Mouse (Mus musculus): Measurements from ENCODE around the gene Ttll5. TPM values are rescaled to one million over a fixed set of nuclear protein-coding genes. Genes with fewer than 3 reads are reported as not detected.

The Ttll5 gene
- total RNA-seq, 2 experiments from 2014 or later, result 14.2 to 15.3 TPM

DNA sequence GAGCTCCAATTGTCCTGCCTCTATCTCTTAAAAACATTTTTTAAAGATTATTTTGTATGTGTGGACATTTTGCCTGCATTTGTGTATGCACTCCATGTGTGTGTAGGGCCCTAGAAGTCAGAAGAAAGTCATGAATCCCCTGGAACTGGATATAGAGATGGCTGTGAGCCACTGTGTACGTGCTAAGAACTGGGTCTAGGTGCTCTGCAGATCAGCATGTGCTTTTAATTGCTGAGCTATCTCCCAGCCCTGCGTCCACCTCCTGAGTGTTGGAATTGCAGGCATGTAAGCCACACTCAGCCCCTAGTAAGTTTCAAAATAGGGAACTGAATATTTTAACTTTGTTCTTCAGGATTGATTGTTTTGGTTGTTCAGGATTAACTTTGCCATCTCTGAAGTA lies 10.1 kb downstream of the Ttll5 start:
- intact Hi-C loops (cut with DNase I), result no loop called here
- no peak for DNase-seq

- no peak for DNase-seq
- intact Hi-C loops (cut with DNase I), result no loop called here
Observed at GRCm38 (mm10) chr12:85837765-85838164, 13.3 kb downstream of the Ttll5 start.

- intact Hi-C loops (cut with DNase I), result no loop called here
- no peak for DNase-seq
Observed at GRCm38 (mm10) chr12:85839371-85840000, 15.0 kb downstream of the Ttll5 start.

DNA sequence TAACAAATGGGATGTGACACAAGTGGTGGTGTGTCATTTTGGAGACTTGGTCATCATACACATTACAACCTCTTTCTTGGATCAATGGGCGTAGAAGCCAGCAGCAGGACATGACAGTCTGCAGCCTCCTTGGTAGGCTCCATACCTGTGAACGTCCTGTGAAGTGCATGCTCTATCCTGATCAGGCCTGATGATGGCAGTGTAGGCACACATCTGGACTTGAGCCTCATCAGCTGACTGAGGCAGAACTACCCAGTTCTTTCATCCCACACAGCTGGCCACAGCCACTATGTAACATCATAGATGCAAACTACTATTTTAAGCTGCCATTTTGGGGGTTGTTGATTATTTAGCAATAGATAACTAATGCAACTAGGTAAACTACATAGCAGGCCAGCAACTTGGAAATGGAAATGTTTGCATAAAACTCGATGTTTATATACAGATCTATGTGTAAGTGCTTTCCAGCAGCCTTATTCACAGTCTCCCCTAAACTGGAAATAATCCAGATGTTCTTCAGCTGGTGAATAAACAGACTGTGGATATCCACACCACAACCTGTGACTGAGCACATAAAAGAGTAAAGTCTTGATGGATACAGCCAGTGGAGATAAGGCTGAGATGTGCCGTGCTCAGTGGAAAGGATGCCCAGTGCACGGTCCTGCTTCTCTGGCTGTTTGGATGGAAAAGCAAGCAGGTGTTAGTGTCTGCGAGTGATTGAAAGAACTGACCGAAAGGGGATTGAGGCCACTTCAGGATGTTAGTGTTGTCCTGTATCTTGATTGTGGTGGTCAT lies 23.9 kb downstream of the Ttll5 start:
- DNase-seq, result peak; percentile 55 to 61
- intact Hi-C loops (cut with DNase I), result loop anchor here (5.0 kb wide), 1 partner anchor 229 kb away; the partner anchor contains the start of gene Tgfb3

GRCm38 (mm10) chr12:85850661-85851060 lies 26.2 kb downstream of the Ttll5 start:
- no peak for DNase-seq
- intact Hi-C loops (cut with DNase I), result no loop called here

GRCm38 (mm10) chr12:85853836-85854235 lies 29.4 kb downstream of the Ttll5 start:
- no peak for DNase-seq
- intact Hi-C loops (cut with DNase I), result no loop called here

- DNase-seq, result no peak
- intact Hi-C loops (cut with DNase I), result no loop called here
Observed at GRCm38 (mm10) chr12:85854271-85854670, 29.8 kb downstream of the Ttll5 start.

GRCm38 (mm10) chr12:85857300-85857699 lies 32.8 kb downstream of the Ttll5 start:
- intact Hi-C loops (cut with DNase I), result no loop called here
- DNase-seq, result no peak

DNA sequence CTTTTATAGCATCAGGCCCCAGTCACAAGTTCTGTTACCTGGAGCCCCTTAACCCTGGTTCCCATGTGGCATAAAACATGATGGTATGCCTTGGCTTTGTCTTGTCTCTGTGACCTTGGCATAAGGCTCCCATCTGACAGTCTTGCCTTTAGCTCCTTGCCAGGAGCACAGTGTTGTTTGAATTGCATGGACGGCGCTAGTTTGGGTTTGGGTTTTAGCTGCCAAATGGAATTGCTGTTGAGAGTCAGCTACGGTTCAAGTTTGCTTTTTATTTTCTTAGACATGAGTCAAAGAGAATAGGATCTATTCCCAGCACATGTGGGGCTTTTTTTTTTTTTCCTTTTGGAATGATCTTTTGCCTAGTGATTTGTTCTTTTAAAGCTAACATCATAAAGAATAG lies 34.7 kb downstream of the Ttll5 start:
- no peak for DNase-seq
- intact Hi-C loops (cut with DNase I), result no loop called here

DNA sequence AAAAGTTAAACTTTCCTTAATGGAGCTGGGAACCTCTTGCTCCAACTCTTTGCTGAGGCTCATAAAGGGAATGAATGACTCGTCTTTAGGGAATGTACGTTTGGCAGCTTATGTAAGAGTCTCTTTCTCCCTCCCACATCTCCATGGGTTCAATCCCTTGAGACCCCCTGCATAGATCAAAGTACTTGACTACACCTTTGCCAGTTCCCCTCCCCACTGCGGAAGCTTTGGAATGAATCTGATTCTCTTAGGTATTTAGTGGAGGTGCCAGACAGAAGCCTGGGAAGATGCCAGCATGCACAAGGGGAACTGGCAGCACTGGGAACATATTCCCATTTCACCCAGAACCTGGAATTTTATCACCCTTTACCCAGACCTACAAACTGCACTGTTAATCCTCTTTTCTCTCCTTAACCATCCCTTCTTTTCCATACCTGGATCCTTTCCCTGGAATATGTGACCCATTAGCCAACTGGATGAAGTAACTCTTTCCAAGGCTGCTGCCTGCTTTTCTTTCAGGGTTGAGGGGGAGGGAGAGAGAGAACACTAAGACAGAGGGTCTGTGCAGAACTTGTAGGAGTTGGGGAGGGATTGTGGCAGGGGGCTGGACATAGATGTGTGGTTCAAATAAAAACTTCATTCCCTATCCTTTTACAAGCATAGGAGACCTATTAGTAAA lies 35.2 kb downstream of the Ttll5 start:
- DNase-seq, result peak; percentile 43 to 60
- intact Hi-C loops (cut with DNase I), result no loop called here

DNA sequence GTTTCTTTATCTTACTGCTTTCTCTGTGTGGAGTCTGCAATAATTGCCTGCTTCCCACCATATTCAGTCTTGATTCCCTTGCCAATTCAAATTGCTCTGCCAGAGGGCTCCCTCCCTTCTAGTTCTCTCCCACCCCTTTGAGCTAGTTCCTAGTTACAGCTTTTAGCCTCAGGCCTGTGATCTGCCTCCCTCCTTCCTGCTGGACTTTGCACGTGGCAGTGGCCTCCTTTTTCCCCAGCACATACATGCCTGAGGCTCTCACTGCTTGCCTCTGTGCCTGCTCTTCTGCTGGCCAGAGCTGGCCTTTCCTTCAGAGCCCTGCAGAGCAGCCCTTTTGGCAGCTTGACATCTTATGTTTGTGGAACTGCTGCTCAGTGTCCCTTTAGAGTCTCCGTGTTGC lies 38.1 kb downstream of the Ttll5 start:
- peak; percentile 18 to 37 for DNase-seq
- intact Hi-C loops (cut with DNase I), result no loop called here

DNA sequence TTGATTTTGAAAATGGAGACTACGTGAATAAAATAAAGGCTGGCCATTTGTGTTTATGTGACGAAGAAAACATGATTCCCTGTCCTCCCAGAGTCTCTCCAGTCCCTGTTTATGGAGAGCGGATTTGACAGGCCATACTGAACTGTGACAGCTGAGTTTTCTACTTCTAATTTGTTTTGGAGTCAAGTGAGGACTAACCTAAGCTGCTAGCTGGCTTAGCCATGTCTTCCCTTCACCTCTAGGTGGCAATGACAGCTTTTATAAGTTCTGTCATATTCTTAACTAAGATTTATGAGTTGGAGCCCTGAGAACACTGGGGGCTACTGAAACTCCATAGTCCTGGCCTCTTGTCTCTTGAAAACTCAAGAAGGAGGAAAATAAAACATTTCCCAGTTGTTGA lies 41.1 kb downstream of the Ttll5 start:
- intact Hi-C loops (cut with DNase I), result loop anchor here (1.0 to 5.0 kb wide), 2 partner anchors 157 to 214 kb away; partner anchors contain the start of gene Tgfb3
- peak; percentile 42 to 51 for DNase-seq

DNA sequence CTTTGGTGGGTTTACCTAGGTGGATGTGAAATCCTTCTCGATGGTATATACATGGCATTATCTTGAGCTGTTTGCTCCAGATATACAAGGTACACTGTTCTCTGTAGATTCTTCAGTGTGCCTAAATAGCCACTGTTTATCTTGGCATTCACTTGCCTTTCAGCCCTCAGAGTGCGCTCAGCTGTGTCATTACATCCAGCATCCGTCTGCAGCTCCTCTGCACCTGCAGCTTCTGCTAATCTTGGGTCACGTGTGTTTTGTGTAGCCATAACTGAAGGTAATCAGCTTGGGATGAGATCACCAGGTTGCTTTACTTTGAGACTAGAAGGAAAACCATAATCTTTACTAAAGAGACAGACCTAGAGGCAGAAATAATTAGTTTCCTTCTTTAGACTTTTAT lies 42.2 kb downstream of the Ttll5 start:
- intact Hi-C loops (cut with DNase I), result loop anchor here (5.0 kb wide), 1 partner anchor 156 kb away; no protein-coding TSS in a partner anchor
- DNase-seq, result no peak

- DNase-seq, result no peak
- intact Hi-C loops (cut with DNase I), result loop anchor here (5.0 kb wide), 1 partner anchor 155 kb away; no protein-coding TSS in a partner anchor
Observed at GRCm38 (mm10) chr12:85867125-85867524, 42.7 kb downstream of the Ttll5 start.

- intact Hi-C loops (cut with DNase I), result loop anchor here (5.0 kb wide), 1 partner anchor 153 kb away; no protein-coding TSS in a partner anchor
- DNase-seq, result peak; percentile 70 to 73
Observed at GRCm38 (mm10) chr12:85869423-85869822, 45.0 kb downstream of the Ttll5 start.

DNA sequence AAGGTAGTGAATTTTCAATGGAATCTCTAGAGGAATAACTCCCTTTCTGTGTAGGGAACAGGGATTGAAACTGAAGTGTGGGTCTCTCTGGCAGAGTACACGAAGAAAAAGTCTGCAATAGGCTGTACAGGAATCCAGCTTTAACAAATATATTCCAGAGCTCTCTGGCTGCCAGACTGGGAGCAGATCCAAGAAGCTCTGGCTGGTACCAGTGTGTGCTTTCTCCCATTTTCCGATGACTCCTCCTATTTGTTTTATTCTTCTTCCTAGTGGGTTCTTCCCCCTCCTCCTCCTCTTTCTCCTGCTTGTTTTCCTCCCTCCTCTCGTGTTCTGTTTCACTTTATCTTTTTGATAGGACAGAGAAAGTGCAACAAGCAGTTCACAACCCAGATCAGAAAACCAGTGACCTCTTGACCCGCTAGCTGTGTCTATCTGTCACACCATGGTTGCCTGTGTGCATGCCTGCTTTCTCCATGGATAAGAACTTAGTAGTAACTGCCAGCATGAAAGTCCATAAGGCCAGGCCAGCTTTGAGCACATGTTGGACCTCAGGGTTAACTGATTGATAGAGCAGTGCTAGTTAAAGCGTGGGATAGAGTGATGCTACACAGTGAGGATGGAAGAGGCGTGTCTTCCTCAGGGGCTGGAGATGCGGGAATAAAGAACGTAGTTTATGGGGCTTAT lies 55.3 kb downstream of the Ttll5 start:
- intact Hi-C loops (cut with DNase I), result no loop called here

DNA sequence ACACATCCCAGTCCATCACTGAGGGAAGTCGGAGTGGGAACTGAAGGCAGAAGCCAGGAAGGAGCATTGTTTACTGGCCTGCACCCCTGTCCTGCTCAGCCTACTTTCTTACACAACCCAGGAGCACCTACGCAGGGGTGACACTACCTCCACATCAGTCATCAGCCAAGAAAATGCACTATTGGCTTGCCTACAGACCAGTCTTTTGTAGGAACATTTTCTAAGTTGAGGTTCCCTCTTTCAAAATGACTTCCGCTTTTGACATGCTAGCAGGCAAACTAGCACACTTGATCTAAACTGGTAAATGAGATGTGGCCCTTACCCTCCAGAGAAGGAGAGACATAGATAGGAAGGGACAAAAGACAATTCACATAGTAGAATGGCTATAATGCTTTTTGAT lies 60.6 kb downstream of the Ttll5 start:
- intact Hi-C loops (cut with DNase I), result no loop called here

More for the DNA sequence above, 55.3 kb downstream of the Ttll5 start:
- peak; percentile 59 to 61 for DNase-seq

GRCm38 (mm10) chr12:85890054-85890453 lies 65.6 kb downstream of the Ttll5 start:
- intact Hi-C loops (cut with DNase I), result no loop called here

More for the DNA sequence above, 60.6 kb downstream of the Ttll5 start:
- DNase-seq, result no peak

GRCm38 (mm10) chr12:85903986-85904385 lies 79.5 kb downstream of the Ttll5 start:
- intact Hi-C loops (cut with DNase I), result no loop called here
- no peak for DNase-seq

More at GRCm38 (mm10) chr12:85890054-85890453, 65.6 kb downstream of the Ttll5 start:
- no peak for DNase-seq

- DNase-seq, result no peak
- intact Hi-C loops (cut with DNase I), result no loop called here
Observed at GRCm38 (mm10) chr12:85905666-85906065, 81.2 kb downstream of the Ttll5 start.

GRCm38 (mm10) chr12:85907896-85908295 lies 83.4 kb downstream of the Ttll5 start:
- no peak for DNase-seq
- intact Hi-C loops (cut with DNase I), result no loop called here
